Mouse (Mus musculus): ENCODE data around the gene Eef1akmt1.

DNA sequence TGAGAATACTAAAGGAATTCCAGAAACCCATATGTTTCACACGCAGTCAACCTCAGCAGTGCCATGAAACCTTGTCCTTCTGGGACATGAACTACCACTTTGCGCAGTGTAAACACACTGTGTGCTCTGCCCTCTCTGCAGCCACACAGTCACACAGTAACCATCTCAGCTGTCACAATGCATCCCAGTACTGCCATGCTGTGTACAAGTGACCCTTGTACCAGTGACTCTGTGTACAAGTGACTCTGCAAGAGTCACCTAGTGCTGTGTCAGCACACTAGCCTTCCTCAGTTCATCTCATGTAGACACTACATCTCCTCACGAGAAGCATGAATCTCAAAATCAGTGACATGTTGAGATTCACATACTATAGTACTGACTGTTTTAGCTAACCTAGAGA lies 38.8 kb downstream of the Eef1akmt1 start:
- TF ChIP-seq CTCF (IDR thresholded peaks at IDR 0.05; ENCODE audit: borderline replicate concordance, extremely low read depth, insufficient read depth, insufficient read length) (no peak), POLR2A (IDR thresholded peaks at IDR 0.05; ENCODE audit: borderline replicate concordance, extremely low read depth, insufficient read depth, insufficient read length, poor library complexity, severe bottlenecking) (no peak)

Measured in brain, embryonic 14.5 days (tissue).